Comparison of ENCODE assay signal across 9 mouse cellular contexts in genomic region chr4:132513395-132514273, GRCm38 (mm10). TPM values are rescaled to one million over a fixed set of nuclear protein-coding genes. Genes with fewer than 3 reads are reported as not detected.
DNase-seq lines count a peak whose midpoint lies in the region; ATAC-seq and TF ChIP-seq lines count a peak whose summit lies in the region.
"Had no signal": no experiment of that assay in that cellular context is flagged by ENCODE, and none has a peak within 500 bp of the region (broad histone marks: within the 10 kb centered on the region; RNA-seq: fewer than 3 reads in every experiment).

No protein-coding gene starts in this region.

- H3K4me1 ChIP-seq in heart, embryonic 12.5 days (replicated peaks) = peaks cover 16% of the 10 kb centered on the region
- peaks cover 3 to 33% of the 10 kb centered on the region in 2 experiments for H3K4me1 ChIP-seq in CH12.LX (ENCODE audit: control insufficient read depth in 1 of 2, insufficient read depth in 2 of 2)
- peaks cover 25% of the 10 kb centered on the region for H3K4me1 ChIP-seq in bone marrow macrophage, adult 2 months (ENCODE audit: control insufficient read depth, insufficient read depth, low read length)
- peaks cover 63% of the 10 kb centered on the region for H3K4me1 ChIP-seq in liver, embryonic 15.5 days (replicated peaks)

- H3K9ac ChIP-seq in heart, embryonic 12.5 days = no peak overlapping the region
- H3K9ac ChIP-seq in CH12.LX (ENCODE audit: insufficient read depth, low read depth) = peak overlapping the region; percentile 99
- H3K9ac ChIP-seq in liver, embryonic 15.5 days = peak overlapping the region; percentile 25; the same call in 1 of the 2 replicates

- 39% methylated on average over 14 of the region's 14 CpGs for WGBS in heart, embryonic 12.5 days
- WGBS in liver, embryonic 15.5 days (ENCODE audit: insufficient replicate concordance) = 27% methylated on average over 14 of the region's 14 CpGs

- no peak overlapping the region for H3K27ac ChIP-seq in heart, embryonic 12.5 days (ENCODE audit: poor library complexity, severe bottlenecking)
- peak overlapping the region; percentile 98 for H3K27ac ChIP-seq in CH12.LX (ENCODE audit: insufficient read depth, low read depth)
- H3K27ac ChIP-seq in bone marrow macrophage, adult 2 months (ENCODE audit: insufficient read depth, low read depth, low read length) = peak overlapping the region; percentile 4
- H3K27ac ChIP-seq in liver, embryonic 15.5 days (replicated peaks) = peak overlapping the region; percentile 77

- H3K4me2 ChIP-seq in heart, embryonic 12.5 days = peak overlapping the region; percentile 2; the same call in 1 of the 2 replicates
- H3K4me2 ChIP-seq in CH12.LX (ENCODE audit: insufficient read depth, low read depth, poor library complexity, severe bottlenecking) = peak overlapping the region; percentile 47
- H3K4me2 ChIP-seq in liver, embryonic 15.5 days = peak overlapping the region; percentile 89

- no peaks in the 10 kb centered on the region for H3K9me3 ChIP-seq in heart, embryonic 12.5 days (replicated peaks)
- no peaks in the 10 kb centered on the region for H3K9me3 ChIP-seq in CH12.LX (replicated peaks; ENCODE audit: low read length)
- no peaks in the 10 kb centered on the region for H3K9me3 ChIP-seq in liver, embryonic 15.5 days (replicated peaks)

- dilution Hi-C loops in CH12.LX (cut with MboI; ENCODE audit: extremely low pct_ligation_motif_present, extremely low pct_unique_long_range_greater_than_20kb, low sequenced_read_pairs) = no loop called here

- DNase-seq in heart, postnatal 4 days = no peak
- DNase-seq in CH12.LX (ENCODE audit: extremely low read depth) = peak; percentile 95
- DNase-seq in gastrocnemius, adult 8-10 months (ENCODE audit: low spot score in 2 of 2) = no peak
- DNase-seq in frontal cortex, postnatal 10 days (ENCODE audit: low spot score in 2 of 2) = no peak
- DNase-seq in right cerebral cortex, postnatal 4 days = no peak
- DNase-seq: heart, postnatal 14 days had no signal

- peak; percentile 36; the same call in 1 of the 2 replicates for TF ChIP-seq EP300 in CH12.LX (IDR thresholded peaks at IDR 0.05; ENCODE audit: low read length)

- no peak for TF ChIP-seq CTCF in CH12.LX (conservative IDR thresholded peaks at IDR 0.05 in 1 of 2, IDR thresholded peaks at IDR 0.05 in 1 of 2; ENCODE audit: low read depth in 2 of 2, low read length in 2 of 2)
- no peak for TF ChIP-seq CTCF in bone marrow macrophage, adult 2 months (IDR thresholded peaks at IDR 0.05; ENCODE audit: low read depth, low read length)

- peak; percentile 74; the same call in 1 of the 2 replicates for TF ChIP-seq POLR2A in CH12.LX (IDR thresholded peaks at IDR 0.05; ENCODE audit: low read depth, low read length)
- no peak for TF ChIP-seq POLR2A in bone marrow macrophage, adult 2 months (IDR thresholded peaks at IDR 0.05; ENCODE audit: borderline replicate concordance, low read depth, low read length)

- no peak for TF ChIP-seq RAD21 in CH12.LX (IDR thresholded peaks at IDR 0.05; ENCODE audit: low read depth, low read length)

- no peaks in the 10 kb centered on the region for H3K36me3 ChIP-seq in heart, embryonic 12.5 days
- H3K36me3 ChIP-seq in CH12.LX (replicated peaks in 1 of 2; ENCODE audit: control insufficient read depth in 1 of 2, insufficient read depth in 1 of 2, low read length in 1 of 2) = no peaks in the 10 kb centered on the region
- no peaks in the 10 kb centered on the region for H3K36me3 ChIP-seq in liver, embryonic 15.5 days (replicated peaks)

- H3K27me3 ChIP-seq in heart, embryonic 12.5 days (replicated peaks) = no peaks in the 10 kb centered on the region
- H3K27me3 ChIP-seq in CH12.LX (replicated peaks) = no peaks in the 10 kb centered on the region
- H3K27me3 ChIP-seq in liver, embryonic 15.5 days = no peaks in the 10 kb centered on the region

- in situ Hi-C loops in CH12.LX (cut with MboI; ENCODE audit: low pct_ligation_motif_present, low pct_unique_long_range_greater_than_20kb, low sequenced_read_pairs) = loop anchor here (5.0 to 25.0 kb wide), 3 partner anchors 101 to 426 kb away; partner anchors contain the start of genes Epb41 and Rab42

- ATAC-seq in heart, embryonic 12.5 days (ENCODE audit: insufficient number of reproducible peaks, low FRiP score) = no peak
- no peak for ATAC-seq in liver, embryonic 15.5 days (ENCODE audit: insufficient read depth)

- H3K4me3 ChIP-seq in heart, embryonic 12.5 days = no peak overlapping the region
- H3K4me3 ChIP-seq in CH12.LX (replicated peaks in 1 of 3; ENCODE audit: low read depth in 2 of 3, low read length in 2 of 3, poor library complexity in 1 of 3) = peak overlapping the region; percentile 41 to 49 (median 45)
- H3K4me3 ChIP-seq in bone marrow macrophage, adult 2 months (ENCODE audit: insufficient read depth, low read length) = no peak overlapping the region
- peak overlapping the region; percentile 22 for H3K4me3 ChIP-seq in liver, embryonic 15.5 days (replicated peaks)

- peaks cover 15% of the 10 kb centered on the region for H3K79me2 ChIP-seq in CH12.LX (replicated peaks; ENCODE audit: control insufficient read depth, extremely low read depth, insufficient read depth, poor library complexity, severe bottlenecking)

TF ChIP-seq in CH12.LX, 34 proteins besides CTCF, POLR2A, EP300 and RAD21 (continues in another document):
- peak; percentile 86 for TF ChIP-seq SIN3A (IDR thresholded peaks at IDR 0.05; ENCODE audit: low read length)
- no peak for TF ChIP-seq PAX5 (IDR thresholded peaks at IDR 0.05; ENCODE audit: low read length)
- TF ChIP-seq IRF4 (IDR thresholded peaks at IDR 0.05; ENCODE audit: low read depth, low read length) = peak; percentile 49
- peak; percentile 41; the same call in 1 of the 2 replicates for TF ChIP-seq POLR2AphosphoS2 (IDR thresholded peaks at IDR 0.05; ENCODE audit: low read depth, low read length)
- peak; percentile 48; the same call in 1 of the 2 replicates for TF ChIP-seq JUND (conservative IDR thresholded peaks at IDR 0.05; ENCODE audit: low read depth, low read length)
- peak; percentile 79 for TF ChIP-seq TBP (conservative IDR thresholded peaks at IDR 0.05; ENCODE audit: low read depth, low read length)
- TF ChIP-seq ZKSCAN1 (IDR thresholded peaks at IDR 0.05; ENCODE audit: borderline replicate concordance, low read depth, low read length) = no peak
- TF ChIP-seq MAZ (IDR thresholded peaks at IDR 0.05; ENCODE audit: low read depth, low read length) = 0 out of 2 replicates have a peak, but pooled peaks have one; percentile 22
- peak; percentile 83 for TF ChIP-seq MXI1 (IDR thresholded peaks at IDR 0.05; ENCODE audit: low read depth, low read length)

RNA-seq across cellular contexts. Expression of gene Sesn2, which starts 3.3 kb away (rescaled TPM):
- 10.3 and 10.5 TPM in 2 replicates for polyA plus RNA-seq in heart, embryonic 12.5 days (2016; fragmentation: Nextera tagmentation; extraction: Ambion mirVana)
- 1 to 10 TPM; 3.9 to 4.2 TPM for total RNA-seq in heart, postnatal 4 days (2021)
- total RNA-seq in CH12.LX (2012; rRNA removed) (44.3 and 68.1 TPM in 2 replicates), CH12.LX (2014; rRNA removed) (35.4 and 35.6 TPM in 2 replicates)
- polyA plus RNA-seq in CH12.LX (2012; ENCODE audit: insufficient read length, low read depth) = 31.5 and 40.1 TPM in 2 replicates
- 12.8 and 13.8 TPM in 2 replicates for polyA plus RNA-seq in bone marrow macrophage, adult 2 months (2012; ENCODE audit: insufficient read depth, insufficient read length, missing spikeins)
- polyA plus RNA-seq in liver, embryonic 15.5 days (2015; fragmentation: Nextera tagmentation; extraction: Ambion mirVana) = 7.4 and 7.8 TPM in 2 replicates
- 1 to 10 TPM; 2.1 to 2.5 (median 2.2) TPM for total RNA-seq in gastrocnemius, adult 8-10 months (2022)

RNA-seq across cellular contexts. Expression of gene Atpif1, which starts 19.8 kb away (rescaled TPM):
- polyA plus RNA-seq in heart, embryonic 12.5 days (2016; fragmentation: Nextera tagmentation; extraction: Ambion mirVana) = 1,373 and 1,377 TPM in 2 replicates
- 100 to 1,000 TPM; 626 to 671 TPM for total RNA-seq in heart, postnatal 4 days (2021)
- total RNA-seq in CH12.LX (2012; rRNA removed) (263 and 292 TPM in 2 replicates), CH12.LX (2014; rRNA removed) (342 and 353 TPM in 2 replicates)
- 397 TPM in 2 replicates for polyA plus RNA-seq in CH12.LX (2012; ENCODE audit: insufficient read length, low read depth)
- 539 and 589 TPM in 2 replicates for polyA plus RNA-seq in bone marrow macrophage, adult 2 months (2012; ENCODE audit: insufficient read depth, insufficient read length, missing spikeins)
- 991 and 1,178 TPM in 2 replicates for polyA plus RNA-seq in liver, embryonic 15.5 days (2015; fragmentation: Nextera tagmentation; extraction: Ambion mirVana)
- total RNA-seq in gastrocnemius, adult 8-10 months (2022) = 10 to 100 TPM; 48.3 to 57.9 (median 49.7) TPM

RNA-seq across cellular contexts. Expression of gene Dnajc8, which starts 21.7 kb away (rescaled TPM):
- 130 and 135 TPM in 2 replicates for polyA plus RNA-seq in heart, embryonic 12.5 days (2016; fragmentation: Nextera tagmentation; extraction: Ambion mirVana)
- 10 to 100 TPM; 77.0 to 79.0 TPM for total RNA-seq in heart, postnatal 4 days (2021)
- 117 and 129 TPM in 2 replicates for total RNA-seq in CH12.LX (2012; rRNA removed)
- total RNA-seq in CH12.LX (2014; rRNA removed) = 187 and 189 TPM in 2 replicates
- 319 and 325 TPM in 2 replicates for polyA plus RNA-seq in CH12.LX (2012; ENCODE audit: insufficient read length, low read depth)
- 140 and 155 TPM in 2 replicates for polyA plus RNA-seq in bone marrow macrophage, adult 2 months (2012; ENCODE audit: insufficient read depth, insufficient read length, missing spikeins)
- polyA plus RNA-seq in liver, embryonic 15.5 days (2015; fragmentation: Nextera tagmentation; extraction: Ambion mirVana) = 68.8 and 84.7 TPM in 2 replicates
- 10 to 100 TPM; 34.4 to 50.4 (median 38.8) TPM for total RNA-seq in gastrocnemius, adult 8-10 months (2022)

RNA-seq across cellular contexts. Expression of gene Med18, which starts 49.9 kb away (rescaled TPM):
- polyA plus RNA-seq in heart, embryonic 12.5 days (2016; fragmentation: Nextera tagmentation; extraction: Ambion mirVana) = 16.4 and 18.2 TPM in 2 replicates
- 10 to 100 TPM; 10.3 to 11.0 TPM for total RNA-seq in heart, postnatal 4 days (2021)
- total RNA-seq in CH12.LX (2012; rRNA removed) = 17.6 and 20.9 TPM in 2 replicates
- total RNA-seq in CH12.LX (2014; rRNA removed) = 13.9 and 15.5 TPM in 2 replicates
- 12.7 TPM in 2 replicates for polyA plus RNA-seq in CH12.LX (2012; ENCODE audit: insufficient read length, low read depth)
- 6.4 and 8.0 TPM in 2 replicates for polyA plus RNA-seq in bone marrow macrophage, adult 2 months (2012; ENCODE audit: insufficient read depth, insufficient read length, missing spikeins)
- 10.7 and 11.2 TPM in 2 replicates for polyA plus RNA-seq in liver, embryonic 15.5 days (2015; fragmentation: Nextera tagmentation; extraction: Ambion mirVana)
- 1 to 10 TPM; 2.2 to 4.9 (median 3.4) TPM for total RNA-seq in gastrocnemius, adult 8-10 months (2022)

RNA-seq across cellular contexts. Expression of gene Ptafr, which starts 50.2 kb away (rescaled TPM):
- 0.23 and 0.27 TPM in 2 replicates for polyA plus RNA-seq in heart, embryonic 12.5 days (2016; fragmentation: Nextera tagmentation; extraction: Ambion mirVana)
- 1 to 10 TPM in 1 of 2 experiments, under 1 TPM in 1; 0.86 to 1.3 TPM for total RNA-seq in heart, postnatal 4 days (2021)
- total RNA-seq in CH12.LX (2012; rRNA removed) = 0.04 TPM in 1 of 2 replicates, not detected in the other
- total RNA-seq in CH12.LX (2014; rRNA removed) = 0.31 and 0.34 TPM in 2 replicates
- 0.65 and 1.1 TPM in 2 replicates for polyA plus RNA-seq in CH12.LX (2012; ENCODE audit: insufficient read length, low read depth)
- 81.4 and 91.0 TPM in 2 replicates for polyA plus RNA-seq in bone marrow macrophage, adult 2 months (2012; ENCODE audit: insufficient read depth, insufficient read length, missing spikeins)
- polyA plus RNA-seq in liver, embryonic 15.5 days (2015; fragmentation: Nextera tagmentation; extraction: Ambion mirVana) = 1.1 and 1.2 TPM in 2 replicates
- 1 to 10 TPM in 1 of 4 experiments, under 1 TPM in 3; 0.15 to 1.0 (median 0.50) TPM for total RNA-seq in gastrocnemius, adult 8-10 months (2022)

Comparison
In these comparisons a context has a peak if more than half of its experiments do, and no peak if none do; other contexts are left out.
1. H3K4me2 ChIP-seq: peak in every context shown above with its lines; median percentile 89 in liver, embryonic 15.5 days; 47 in CH12.LX; 2 in heart, embryonic 12.5 days.
2. H3K4me3 ChIP-seq: peak in CH12.LX (3 of 3) and liver, embryonic 15.5 days (single experiment); none in heart, embryonic 12.5 days (single experiment) and bone marrow macrophage, adult 2 months (single experiment).